Mouse (Mus musculus) olfactory bulb, adult 2 months (tissue): ENCODE measurements at regions not wholly inside any gene's neighbourhood (a gene's known extent, or its start where the extent isn't known, plus 50 kb on each side); places are given as distances from the start of the nearest gene placed in this dataset.

Experiments used
- CTCF ChIP-seq: fragments of 200-500 bp; IDR thresholded peaks from 2 replicates; pipeline ENCODE4 v1.5.1; 2012; ENCODE audit warnings: low read depth, mild to moderate bottlenecking, low read length, moderate library complexity; ENCODE audit not compliant: insufficient read depth
- POLR2A ChIP-seq: fragments of 200-500 bp; IDR thresholded peaks from 2 replicates; pipeline ENCODE4 v1.6.1; 2012; ENCODE audit warnings: mild to moderate bottlenecking, low read depth, low read length, moderate library complexity; ENCODE audit not compliant: insufficient read depth

- no peak for TF ChIP-seq CTCF
- TF ChIP-seq POLR2A, result no peak
Observed at GRCm38 (mm10) chr3:78964231-78964858, 322.0 kb downstream of the Rapgef2 start.
